Mouse (Mus musculus): ENCODE measurements around the gene Zswim7. TPM values are rescaled to one million over a fixed set of nuclear protein-coding genes. Genes with fewer than 3 reads are reported as not detected.
A peak's percentile ranks its signal among the peaks of the same experiment; 100 is the strongest.

Zswim7 gene
- polyA plus RNA-seq (2015; fragmentation: Nextera tagmentation; extraction: Ambion mirVana), result 18.4 and 19.8 TPM in 2 replicates

DNA sequence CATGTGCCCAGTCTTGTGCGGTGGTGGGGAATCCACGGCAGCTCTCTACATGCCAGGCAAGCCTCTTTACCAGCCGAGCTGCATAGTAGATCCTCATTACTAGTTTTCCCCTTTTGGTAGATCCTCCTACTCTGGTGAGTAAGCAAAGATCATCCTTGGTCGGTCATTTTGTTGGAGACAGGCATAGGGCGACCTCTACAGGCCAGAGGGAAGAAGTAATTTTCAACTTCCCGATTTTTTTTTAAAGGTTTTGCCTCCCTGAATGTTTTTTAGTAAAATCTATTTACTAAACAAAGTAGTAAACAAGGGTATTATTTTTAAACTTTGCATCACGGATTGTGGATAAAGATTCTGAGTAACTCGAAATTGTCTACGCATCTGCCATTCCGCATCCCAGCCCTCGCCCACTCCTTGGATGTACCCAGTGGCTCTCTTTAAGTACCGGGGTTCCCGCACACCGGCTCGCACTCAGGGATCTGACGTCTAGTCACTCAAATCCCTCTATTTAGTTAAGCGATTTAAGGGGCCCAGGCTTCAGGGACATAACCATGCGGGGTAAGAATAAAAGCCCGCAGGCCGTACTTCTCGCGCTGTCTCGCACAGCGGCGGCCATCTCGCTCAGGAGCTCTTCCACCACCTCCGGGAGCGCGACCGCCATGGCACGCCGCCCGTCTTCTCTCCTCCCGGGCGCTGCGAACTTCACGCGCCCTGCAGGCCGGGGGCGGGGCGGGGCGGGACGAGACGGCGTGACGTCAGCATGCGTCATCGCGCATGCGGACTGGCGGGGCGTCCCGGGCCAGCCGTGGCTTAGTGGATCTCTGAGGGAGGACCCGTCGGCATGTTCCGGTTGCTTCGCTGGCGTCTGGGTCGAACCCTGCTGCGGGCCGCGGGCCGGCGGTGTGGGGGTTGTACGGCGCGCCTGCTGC is at the start of gene Zswim7, which contains the start of gene Ttc19:
TSS of gene Zswim7 (minus strand) at position 701 of the 926 bp plus-strand sequence.
TSS of gene Ttc19 (plus strand) at position 799 of the 926 bp plus-strand sequence.
- ATAC-seq (ENCODE audit: insufficient read depth, low FRiP score), result peak; percentile 96
- WGBS, result under 1% methylated on average over 68 of the region's 68 CpGs
- Histone ChIP-seq H3K4me2 (ENCODE audit: low read depth, low read length) (peak within 1 kb of the TSS; percentile 74), H3K27ac (ENCODE audit: low read length) (peak within 1 kb of the TSS; percentile 93), H3K36me3 (ENCODE audit: control insufficient read depth, insufficient read depth, low read length) (no peaks in the 10 kb centered on the region; the same call in 1 of the 2 replicates), H3K4me3 (replicated peaks; ENCODE audit: low read length) (peak within 1 kb of the TSS; percentile 87), H3K9ac (ENCODE audit: low read length) (peak within 1 kb of the TSS; percentile 86), H3K27me3 (ENCODE audit: control insufficient read depth, insufficient read depth, low read length) (no peaks in the 10 kb centered on the region), H3K9me3 (replicated peaks; ENCODE audit: control insufficient read depth, low read length) (no peaks in the 10 kb centered on the region), H3K4me1 (ENCODE audit: control insufficient read depth, insufficient read depth, low read length) (peaks cover 7% of the 10 kb centered on the region; the same call in 1 of the 2 replicates)

DNA sequence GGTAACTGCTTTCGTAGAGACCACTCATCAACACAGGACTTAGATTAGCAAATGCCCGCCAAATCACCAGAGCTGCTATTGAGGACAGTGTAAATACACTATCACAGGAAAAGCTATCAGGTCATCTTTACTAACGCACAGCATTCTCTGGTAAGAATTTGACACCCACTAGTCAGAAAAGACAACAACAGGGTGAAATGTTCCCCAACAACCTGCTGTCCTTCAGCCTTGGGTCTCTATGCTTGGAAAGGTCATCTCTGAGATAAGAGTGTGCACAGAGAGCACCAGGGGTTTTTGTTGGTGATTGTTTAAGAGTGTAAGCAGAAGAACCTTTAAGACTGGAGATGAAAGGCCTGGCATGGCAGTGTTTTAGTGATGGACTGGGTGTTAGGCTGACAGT is 42.5 kb upstream of the Zswim7 start:
- H3K36me3 ChIP-seq (ENCODE audit: control insufficient read depth, insufficient read depth, low read length), result peaks cover 22% of the 10 kb centered on the region

DNA sequence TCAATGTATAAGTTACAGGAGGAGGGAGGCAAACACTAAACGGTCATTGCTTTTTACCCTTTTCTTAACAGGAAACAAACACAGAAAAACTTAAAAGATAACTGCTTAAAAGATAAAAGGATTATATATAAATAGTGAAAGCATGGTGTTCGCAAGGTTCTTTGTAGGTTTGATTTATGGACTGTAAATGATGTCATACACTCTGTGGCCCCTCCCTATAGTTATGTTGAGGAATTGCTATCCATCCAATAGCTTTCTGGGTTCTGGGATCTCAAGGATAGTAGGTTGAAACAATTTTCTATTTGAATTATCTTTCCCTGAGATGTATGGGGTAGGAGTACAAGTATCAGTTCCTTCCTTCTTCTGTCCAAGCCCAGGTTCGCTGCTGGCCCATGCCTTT is 38.9 kb upstream of the Zswim7 start:
- H3K27ac ChIP-seq (ENCODE audit: low read length), result no peak overlapping the region
- H3K4me3 ChIP-seq (replicated peaks; ENCODE audit: low read length), result no peak overlapping the region
- peaks cover 26% of the 10 kb centered on the region for H3K36me3 ChIP-seq (ENCODE audit: control insufficient read depth, insufficient read depth, low read length)
- WGBS, result 65% methylated on average over 3 of the region's 3 CpGs
- H3K4me2 ChIP-seq (ENCODE audit: low read depth, low read length), result no peak overlapping the region
- no peaks in the 10 kb centered on the region for H3K27me3 ChIP-seq (ENCODE audit: control insufficient read depth, insufficient read depth, low read length)
- no peak for ATAC-seq (ENCODE audit: insufficient read depth, low FRiP score)
- no peaks in the 10 kb centered on the region for H3K4me1 ChIP-seq (ENCODE audit: control insufficient read depth, insufficient read depth, low read length)
- H3K9me3 ChIP-seq (replicated peaks; ENCODE audit: control insufficient read depth, low read length), result no peaks in the 10 kb centered on the region
- H3K9ac ChIP-seq (ENCODE audit: low read length), result no peak overlapping the region

More for the DNA sequence above, 42.5 kb upstream of the Zswim7 start:
- no peaks in the 10 kb centered on the region for H3K27me3 ChIP-seq (ENCODE audit: control insufficient read depth, insufficient read depth, low read length)
- no peak overlapping the region for H3K27ac ChIP-seq (ENCODE audit: low read length)
- H3K4me2 ChIP-seq (ENCODE audit: low read depth, low read length), result no peak overlapping the region
- 61% methylated on average over 3 of the region's 3 CpGs for WGBS
- H3K9me3 ChIP-seq (replicated peaks; ENCODE audit: control insufficient read depth, low read length), result no peaks in the 10 kb centered on the region
- H3K4me1 ChIP-seq (ENCODE audit: control insufficient read depth, insufficient read depth, low read length), result no peaks in the 10 kb centered on the region
- no peak for ATAC-seq (ENCODE audit: insufficient read depth, low FRiP score)
- H3K4me3 ChIP-seq (replicated peaks; ENCODE audit: low read length), result no peak overlapping the region
- H3K9ac ChIP-seq (ENCODE audit: low read length), result no peak overlapping the region

DNA sequence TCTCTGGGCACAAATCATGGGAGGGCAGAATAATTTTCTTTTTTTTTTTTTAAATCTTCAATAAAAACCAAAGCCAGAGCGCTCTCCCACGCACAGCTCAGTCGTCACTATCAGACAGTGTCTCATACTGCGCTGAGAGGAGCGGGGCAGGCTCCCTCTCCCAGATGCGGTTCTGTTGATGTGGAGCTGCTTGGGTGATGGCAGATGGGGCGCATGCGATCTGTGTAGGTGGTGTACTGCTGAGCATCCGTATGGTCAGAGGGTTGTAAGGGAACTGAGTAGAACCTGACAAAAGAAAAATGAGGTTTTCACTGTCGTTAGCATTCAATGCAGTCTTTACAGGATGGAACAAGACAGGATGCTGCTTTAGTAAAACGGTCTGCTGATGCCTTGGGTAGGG is 36.6 kb upstream of the Zswim7 start:
- Histone ChIP-seq H3K9ac (ENCODE audit: low read length) (no peak overlapping the region), H3K27ac (ENCODE audit: low read length) (no peak overlapping the region), H3K36me3 (ENCODE audit: control insufficient read depth, insufficient read depth, low read length) (peaks cover 34% of the 10 kb centered on the region), H3K9me3 (replicated peaks; ENCODE audit: control insufficient read depth, low read length) (no peaks in the 10 kb centered on the region), H3K4me1 (ENCODE audit: control insufficient read depth, insufficient read depth, low read length) (no peaks in the 10 kb centered on the region), H3K27me3 (ENCODE audit: control insufficient read depth, insufficient read depth, low read length) (no peaks in the 10 kb centered on the region), H3K4me2 (ENCODE audit: low read depth, low read length) (no peak overlapping the region), H3K4me3 (replicated peaks; ENCODE audit: low read length) (no peak overlapping the region)
- ATAC-seq (ENCODE audit: insufficient read depth, low FRiP score), result no peak
- WGBS, result 88% methylated on average over 11 of the region's 11 CpGs

DNA sequence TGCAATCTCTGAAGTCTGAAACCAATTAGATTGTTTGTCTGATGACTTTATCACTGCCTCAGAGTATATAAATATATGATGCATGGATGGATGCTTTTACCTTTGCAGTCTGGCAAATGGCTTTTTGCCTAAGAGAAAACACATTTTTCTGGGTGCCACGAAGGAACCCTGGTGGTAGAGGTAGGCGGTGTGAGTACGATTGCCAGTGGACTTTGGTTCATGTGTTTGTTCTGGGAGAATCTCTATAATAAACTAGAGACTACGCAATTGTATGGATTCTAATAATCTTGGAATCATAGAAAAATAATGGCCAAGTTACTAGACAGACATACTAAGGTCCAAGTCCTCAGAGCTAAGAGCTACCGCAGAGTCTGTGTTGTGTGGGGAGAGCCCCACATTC is 33.8 kb upstream of the Zswim7 start:
- Histone ChIP-seq H3K9me3 (replicated peaks; ENCODE audit: control insufficient read depth, low read length) (no peaks in the 10 kb centered on the region), H3K4me2 (ENCODE audit: low read depth, low read length) (no peak overlapping the region), H3K27me3 (ENCODE audit: control insufficient read depth, insufficient read depth, low read length) (no peaks in the 10 kb centered on the region), H3K9ac (ENCODE audit: low read length) (no peak overlapping the region), H3K4me1 (ENCODE audit: control insufficient read depth, insufficient read depth, low read length) (no peaks in the 10 kb centered on the region), H3K27ac (ENCODE audit: low read length) (no peak overlapping the region), H3K4me3 (replicated peaks; ENCODE audit: low read length) (no peak overlapping the region), H3K36me3 (ENCODE audit: control insufficient read depth, insufficient read depth, low read length) (peaks cover 30% of the 10 kb centered on the region)
- 95% methylated on average over 5 of the region's 5 CpGs for WGBS
- ATAC-seq (ENCODE audit: insufficient read depth, low FRiP score), result no peak

DNA sequence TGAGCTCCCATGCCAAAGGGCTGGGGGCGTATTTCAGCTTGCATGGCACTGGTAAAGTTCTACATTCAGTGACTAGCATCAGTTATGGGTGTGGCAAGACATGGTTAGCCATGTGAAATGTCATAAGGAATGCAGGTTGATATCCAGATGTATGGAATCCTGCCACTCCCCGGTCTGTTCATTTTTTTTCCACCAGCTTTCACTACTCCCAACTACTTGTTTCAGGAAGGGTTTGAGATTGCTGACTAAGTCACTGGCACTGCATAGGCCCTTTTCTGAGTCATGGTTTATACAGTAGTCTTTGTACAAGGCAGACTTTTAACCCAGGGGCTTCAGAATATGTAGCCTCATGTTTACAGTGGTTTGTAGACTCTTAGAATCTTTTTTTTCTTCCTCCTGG is 28.1 kb upstream of the Zswim7 start:
- H3K27ac ChIP-seq (ENCODE audit: low read length), result no peak overlapping the region
- no peaks in the 10 kb centered on the region for H3K9me3 ChIP-seq (replicated peaks; ENCODE audit: control insufficient read depth, low read length)
- 89% methylated on average over 2 of the region's 2 CpGs for WGBS
- no peak for ATAC-seq (ENCODE audit: insufficient read depth, low FRiP score)
- H3K4me2 ChIP-seq (ENCODE audit: low read depth, low read length), result no peak overlapping the region
- no peak overlapping the region for H3K4me3 ChIP-seq (replicated peaks; ENCODE audit: low read length)
- peaks cover 17% of the 10 kb centered on the region for H3K36me3 ChIP-seq (ENCODE audit: control insufficient read depth, insufficient read depth, low read length)
- H3K27me3 ChIP-seq (ENCODE audit: control insufficient read depth, insufficient read depth, low read length), result no peaks in the 10 kb centered on the region
- no peaks in the 10 kb centered on the region for H3K4me1 ChIP-seq (ENCODE audit: control insufficient read depth, insufficient read depth, low read length)
- no peak overlapping the region for H3K9ac ChIP-seq (ENCODE audit: low read length)

DNA sequence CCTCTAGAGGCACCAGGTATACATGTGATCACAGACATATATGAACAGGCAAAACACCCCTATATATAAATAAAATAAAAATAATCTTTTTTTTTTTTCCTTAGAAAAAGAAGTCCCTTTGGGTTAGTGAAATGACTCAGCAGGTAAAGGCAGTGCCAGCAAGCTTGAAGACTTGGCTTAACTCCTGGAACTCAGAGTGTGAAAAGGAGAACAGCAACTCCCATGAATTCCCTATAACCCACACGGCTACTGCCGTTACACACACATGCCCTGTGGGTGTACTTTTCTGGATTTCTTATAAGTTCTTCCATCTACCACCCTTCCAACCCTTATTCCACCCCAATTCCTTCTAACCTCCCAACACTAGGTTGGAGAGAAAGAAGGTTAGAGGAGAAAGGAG is 24.7 kb upstream of the Zswim7 start:
- Histone ChIP-seq H3K4me2 (ENCODE audit: low read depth, low read length) (no peak overlapping the region), H3K36me3 (ENCODE audit: control insufficient read depth, insufficient read depth, low read length) (peaks cover 5% of the 10 kb centered on the region; the same call in 1 of the 2 replicates), H3K9me3 (replicated peaks; ENCODE audit: control insufficient read depth, low read length) (no peaks in the 10 kb centered on the region), H3K27ac (ENCODE audit: low read length) (no peak overlapping the region), H3K9ac (ENCODE audit: low read length) (no peak overlapping the region), H3K27me3 (ENCODE audit: control insufficient read depth, insufficient read depth, low read length) (no peaks in the 10 kb centered on the region), H3K4me1 (ENCODE audit: control insufficient read depth, insufficient read depth, low read length) (no peaks in the 10 kb centered on the region), H3K4me3 (replicated peaks; ENCODE audit: low read length) (no peak overlapping the region)
- WGBS, result 90% methylated on average over 2 of the region's 2 CpGs
- no peak for ATAC-seq (ENCODE audit: insufficient read depth, low FRiP score)

DNA sequence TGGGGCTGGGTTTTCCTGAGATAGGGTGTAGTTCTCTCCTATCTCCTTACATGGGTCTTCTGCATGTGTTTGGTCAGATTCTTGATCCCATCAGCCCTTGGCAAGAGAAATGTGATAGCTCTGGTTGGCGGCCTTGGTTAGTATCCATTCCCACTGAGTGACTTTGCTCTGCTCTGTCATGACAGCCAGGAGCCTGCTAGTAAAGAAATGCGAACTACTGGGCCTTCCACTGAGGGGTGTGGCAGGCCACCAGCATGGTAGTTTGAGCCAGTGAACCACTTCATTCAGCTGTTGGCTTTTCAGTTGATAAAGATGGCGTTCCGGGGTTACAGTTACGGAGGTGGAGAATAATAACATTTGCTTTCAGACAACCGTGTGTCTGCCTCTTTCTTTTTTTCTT is 17.7 kb upstream of the Zswim7 start:
- Histone ChIP-seq H3K9ac (ENCODE audit: low read length) (no peak overlapping the region), H3K27ac (ENCODE audit: low read length) (no peak overlapping the region), H3K36me3 (ENCODE audit: control insufficient read depth, insufficient read depth, low read length) (no peaks in the 10 kb centered on the region; the same call in 1 of the 2 replicates), H3K9me3 (replicated peaks; ENCODE audit: control insufficient read depth, low read length) (no peaks in the 10 kb centered on the region), H3K4me3 (replicated peaks; ENCODE audit: low read length) (no peak overlapping the region), H3K4me2 (ENCODE audit: low read depth, low read length) (no peak overlapping the region), H3K27me3 (ENCODE audit: control insufficient read depth, insufficient read depth, low read length) (no peaks in the 10 kb centered on the region), H3K4me1 (ENCODE audit: control insufficient read depth, insufficient read depth, low read length) (no peaks in the 10 kb centered on the region)
- 85% methylated on average over 6 of the region's 6 CpGs for WGBS
- no peak for ATAC-seq (ENCODE audit: insufficient read depth, low FRiP score)

DNA sequence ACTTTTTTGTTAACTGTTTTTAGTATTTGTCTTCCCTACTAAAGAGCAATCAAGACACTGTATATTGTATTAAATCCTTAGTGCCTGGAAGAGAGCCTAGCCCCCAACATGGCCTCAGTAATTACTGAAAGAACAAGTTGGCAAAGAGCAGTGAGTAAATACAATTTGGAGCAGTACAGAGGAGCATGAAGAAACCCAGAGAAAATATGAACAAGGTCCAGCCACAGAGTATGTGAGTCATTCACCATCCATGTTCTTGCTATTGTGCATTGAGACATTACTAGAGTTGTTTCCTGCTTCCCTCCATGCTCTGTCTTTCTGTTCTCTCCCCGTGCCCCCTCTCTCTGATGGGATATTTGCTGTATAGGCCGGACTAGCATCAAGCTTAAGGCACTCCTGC is 12.9 kb upstream of the Zswim7 start:
- H3K36me3 ChIP-seq (ENCODE audit: control insufficient read depth, insufficient read depth, low read length), result no peaks in the 10 kb centered on the region; the same call in 1 of the 2 replicates
- H3K4me1 ChIP-seq (ENCODE audit: control insufficient read depth, insufficient read depth, low read length), result no peaks in the 10 kb centered on the region
- H3K4me2 ChIP-seq (ENCODE audit: low read depth, low read length), result no peak overlapping the region
- no peak for ATAC-seq (ENCODE audit: insufficient read depth, low FRiP score)
- H3K9me3 ChIP-seq (replicated peaks; ENCODE audit: control insufficient read depth, low read length), result no peaks in the 10 kb centered on the region
- no peak overlapping the region for H3K4me3 ChIP-seq (replicated peaks; ENCODE audit: low read length)
- no peaks in the 10 kb centered on the region for H3K27me3 ChIP-seq (ENCODE audit: control insufficient read depth, insufficient read depth, low read length)
- H3K9ac ChIP-seq (ENCODE audit: low read length), result no peak overlapping the region
- WGBS, result 85% methylated on average over 2 of the region's 2 CpGs
- no peak overlapping the region for H3K27ac ChIP-seq (ENCODE audit: low read length)

Measured in stomach, embryonic 16.5 days (tissue).